Comparison of ENCODE assay signal across 21 mouse cellular contexts in genomic region chr14:8502496-8502895, GRCm38 (mm10).
"Had no signal": no experiment of that assay in that cellular context is flagged by ENCODE, and none has a peak within 500 bp of the region (broad histone marks: within the 10 kb centered on the region; RNA-seq: fewer than 3 reads in every experiment).

No protein-coding gene starts in this region.

- DNase-seq: heart, postnatal 10 days; heart, postnatal 36 days; heart, postnatal 4 days; kidney, adult 11 months; kidney, adult 18-20 months; kidney, adult 2 months; kidney, adult 8-10 months; kidney, adult 9 months; kidney, postnatal 10 days; kidney, postnatal 14 days; kidney, postnatal 25 days; kidney, postnatal 36 days; kidney, postnatal 4 days; layer of hippocampus, adult 9-11 months; layer of hippocampus, postnatal 36 days had no signal

- ATAC-seq: hindbrain, embryonic 16.5 days; hindbrain, postnatal 0 days; inflammation-experienced regulatory T-cells, adult 6 months; intestine, embryonic 15.5 days; intestine, embryonic 16.5 days; intestine, postnatal 0 days had no signal
